Mouse (Mus musculus): Measurements from ENCODE around the gene Lrrc8c. TPM values are rescaled to one million over a fixed set of nuclear protein-coding genes. Genes with fewer than 3 reads are reported as not detected.

Gene Lrrc8c
- polyA plus RNA-seq, 1 experiment from 2014 or later, result 10.9 TPM

- H3K27me3 ChIP-seq (replicated peaks), result no peaks in the 10 kb centered on the region
- no peak overlapping the region for H3K4me3 ChIP-seq
- 78% methylated on average over 6 of the region's 6 CpGs for WGBS
- no peak overlapping the region for H3K27ac ChIP-seq
- ATAC-seq (ENCODE audit: low FRiP score, low read depth), result no peak
- H3K36me3 ChIP-seq, result no peaks in the 10 kb centered on the region
- H3K4me2 ChIP-seq (replicated peaks), result no peak overlapping the region
- no peak overlapping the region for H3K9ac ChIP-seq
- H3K4me1 ChIP-seq, result no peaks in the 10 kb centered on the region
- H3K9me3 ChIP-seq, result no peaks in the 10 kb centered on the region
Measured at GRCm38 (mm10) chr5:105587471-105587870, 68.3 kb downstream of the Lrrc8c start.

- Histone ChIP-seq H3K27ac (no peak overlapping the region), H3K4me2 (replicated peaks) (no peak overlapping the region), H3K9ac (no peak overlapping the region), H3K9me3 (no peaks in the 10 kb centered on the region), H3K36me3 (no peaks in the 10 kb centered on the region), H3K27me3 (replicated peaks) (no peaks in the 10 kb centered on the region), H3K4me1 (no peaks in the 10 kb centered on the region), H3K4me3 (no peak overlapping the region)
- ATAC-seq (ENCODE audit: low FRiP score, low read depth), result no peak
- WGBS, result 85% methylated on average over 4 of the region's 4 CpGs
Measured at GRCm38 (mm10) chr5:105588683-105589082, 69.5 kb downstream of the Lrrc8c start.

- Histone ChIP-seq H3K36me3 (no peaks in the 10 kb centered on the region), H3K27me3 (replicated peaks) (no peaks in the 10 kb centered on the region), H3K9ac (no peak overlapping the region), H3K4me1 (no peaks in the 10 kb centered on the region), H3K4me2 (replicated peaks) (no peak overlapping the region), H3K9me3 (no peaks in the 10 kb centered on the region), H3K4me3 (no peak overlapping the region), H3K27ac (no peak overlapping the region)
- no peak for ATAC-seq (ENCODE audit: low FRiP score, low read depth)
- WGBS, result 96% methylated on average over 3 of the region's 3 CpGs
Measured at GRCm38 (mm10) chr5:105589119-105589518, 69.9 kb downstream of the Lrrc8c start.

GRCm38 (mm10) chr5:105592396-105592795 is 73.2 kb downstream of the Lrrc8c start:
- Histone ChIP-seq H3K4me2 (replicated peaks) (no peak overlapping the region), H3K4me3 (no peak overlapping the region), H3K4me1 (no peaks in the 10 kb centered on the region), H3K27ac (no peak overlapping the region), H3K27me3 (replicated peaks) (no peaks in the 10 kb centered on the region), H3K9me3 (no peaks in the 10 kb centered on the region), H3K36me3 (no peaks in the 10 kb centered on the region), H3K9ac (no peak overlapping the region)
- ATAC-seq (ENCODE audit: low FRiP score, low read depth), result no peak
- WGBS, result 81% methylated on average over 4 of the region's 4 CpGs

- no peaks in the 10 kb centered on the region for H3K9me3 ChIP-seq
- no peak overlapping the region for H3K4me3 ChIP-seq
- ATAC-seq (ENCODE audit: low FRiP score, low read depth), result no peak
- no peak overlapping the region for H3K9ac ChIP-seq
- H3K27me3 ChIP-seq (replicated peaks), result no peaks in the 10 kb centered on the region
- H3K27ac ChIP-seq, result no peak overlapping the region
- H3K4me2 ChIP-seq (replicated peaks), result no peak overlapping the region
- no peaks in the 10 kb centered on the region for H3K36me3 ChIP-seq
- no peaks in the 10 kb centered on the region for H3K4me1 ChIP-seq
- WGBS, result 94% methylated on average over 9 of the region's 9 CpGs
Measured at GRCm38 (mm10) chr5:105593630-105594029, 74.4 kb downstream of the Lrrc8c start.

GRCm38 (mm10) chr5:105598866-105599265 is 79.7 kb downstream of the Lrrc8c start:
- WGBS, result 80% methylated on average over 9 of the region's 9 CpGs
- no peaks in the 10 kb centered on the region for H3K36me3 ChIP-seq
- no peak overlapping the region for H3K4me3 ChIP-seq
- H3K4me2 ChIP-seq (replicated peaks), result no peak overlapping the region
- ATAC-seq (ENCODE audit: low FRiP score, low read depth), result no peak
- H3K27ac ChIP-seq, result no peak overlapping the region
- no peak overlapping the region for H3K9ac ChIP-seq
- H3K9me3 ChIP-seq, result no peaks in the 10 kb centered on the region
- H3K4me1 ChIP-seq, result no peaks in the 10 kb centered on the region
- H3K27me3 ChIP-seq (replicated peaks), result no peaks in the 10 kb centered on the region

- Histone ChIP-seq H3K9me3 (no peaks in the 10 kb centered on the region), H3K4me2 (replicated peaks) (no peak overlapping the region), H3K36me3 (no peaks in the 10 kb centered on the region), H3K4me3 (no peak overlapping the region), H3K4me1 (no peaks in the 10 kb centered on the region), H3K27ac (no peak overlapping the region), H3K9ac (no peak overlapping the region), H3K27me3 (replicated peaks) (no peaks in the 10 kb centered on the region)
- WGBS, result 63% methylated on average over 4 of the region's 4 CpGs
- ATAC-seq (ENCODE audit: low FRiP score, low read depth), result no peak
Measured at GRCm38 (mm10) chr5:105599315-105599714, 80.1 kb downstream of the Lrrc8c start.

GRCm38 (mm10) chr5:105600998-105601397 is 81.8 kb downstream of the Lrrc8c start:
- no peak for ATAC-seq (ENCODE audit: low FRiP score, low read depth)
- Histone ChIP-seq H3K27ac (no peak overlapping the region), H3K36me3 (no peaks in the 10 kb centered on the region), H3K4me1 (no peaks in the 10 kb centered on the region), H3K27me3 (replicated peaks) (no peaks in the 10 kb centered on the region), H3K4me2 (replicated peaks) (no peak overlapping the region), H3K9me3 (no peaks in the 10 kb centered on the region), H3K4me3 (no peak overlapping the region), H3K9ac (no peak overlapping the region)
- WGBS, result 84% methylated on average over 4 of the region's 5 CpGs

- H3K9me3 ChIP-seq, result no peaks in the 10 kb centered on the region
- H3K4me2 ChIP-seq (replicated peaks), result no peak overlapping the region
- 81% methylated on average over 9 of the region's 9 CpGs for WGBS
- H3K27me3 ChIP-seq (replicated peaks), result no peaks in the 10 kb centered on the region
- H3K4me3 ChIP-seq, result no peak overlapping the region
- ATAC-seq (ENCODE audit: low FRiP score, low read depth), result no peak
- H3K4me1 ChIP-seq, result no peaks in the 10 kb centered on the region
- H3K27ac ChIP-seq, result no peak overlapping the region
- H3K9ac ChIP-seq, result no peak overlapping the region
- H3K36me3 ChIP-seq, result peaks cover 11% of the 10 kb centered on the region
Measured at GRCm38 (mm10) chr5:105602585-105602984, 83.4 kb downstream of the Lrrc8c start.

GRCm38 (mm10) chr5:105605736-105606135 is 86.5 kb downstream of the Lrrc8c start:
- ATAC-seq (ENCODE audit: low FRiP score, low read depth), result no peak
- Histone ChIP-seq H3K27me3 (replicated peaks) (no peaks in the 10 kb centered on the region), H3K9me3 (no peaks in the 10 kb centered on the region), H3K9ac (no peak overlapping the region), H3K27ac (no peak overlapping the region), H3K4me3 (no peak overlapping the region), H3K4me2 (replicated peaks) (no peak overlapping the region), H3K36me3 (peaks cover 18% of the 10 kb centered on the region), H3K4me1 (no peaks in the 10 kb centered on the region)
- WGBS, result 81% methylated on average over 9 of the region's 9 CpGs

- WGBS, result 74% methylated on average over 12 of the region's 12 CpGs
- H3K4me1 ChIP-seq, result no peaks in the 10 kb centered on the region
- H3K4me2 ChIP-seq (replicated peaks), result no peak overlapping the region
- no peak overlapping the region for H3K9ac ChIP-seq
- H3K36me3 ChIP-seq, result peaks cover 18% of the 10 kb centered on the region
- H3K27me3 ChIP-seq (replicated peaks), result no peaks in the 10 kb centered on the region
- peak; percentile 56 for ATAC-seq (ENCODE audit: low FRiP score, low read depth)
- no peaks in the 10 kb centered on the region for H3K9me3 ChIP-seq
- H3K27ac ChIP-seq, result no peak overlapping the region
- no peak overlapping the region for H3K4me3 ChIP-seq
Measured at GRCm38 (mm10) chr5:105609683-105610082, 90.5 kb downstream of the Lrrc8c start.

- Histone ChIP-seq H3K9me3 (no peaks in the 10 kb centered on the region), H3K9ac (no peak overlapping the region), H3K36me3 (peaks cover 3% of the 10 kb centered on the region), H3K4me2 (replicated peaks) (no peak overlapping the region), H3K27ac (no peak overlapping the region), H3K4me1 (no peaks in the 10 kb centered on the region), H3K27me3 (replicated peaks) (no peaks in the 10 kb centered on the region), H3K4me3 (no peak overlapping the region)
- ATAC-seq (ENCODE audit: low FRiP score, low read depth), result no peak
- WGBS, result 84% methylated on average over 9 of the region's 9 CpGs
Measured at GRCm38 (mm10) chr5:105613002-105613401, 93.8 kb downstream of the Lrrc8c start.

- H3K4me3 ChIP-seq, result no peak overlapping the region
- no peak for ATAC-seq (ENCODE audit: low FRiP score, low read depth)
- WGBS, result 57% methylated on average over 5 of the region's 5 CpGs
- no peaks in the 10 kb centered on the region for H3K4me1 ChIP-seq
- no peak overlapping the region for H3K4me2 ChIP-seq (replicated peaks)
- no peak overlapping the region for H3K27ac ChIP-seq
- H3K36me3 ChIP-seq, result no peaks in the 10 kb centered on the region; the same call in 1 of the 2 replicates
- H3K9me3 ChIP-seq, result no peaks in the 10 kb centered on the region
- no peaks in the 10 kb centered on the region for H3K27me3 ChIP-seq (replicated peaks)
- H3K9ac ChIP-seq, result no peak overlapping the region
Measured at GRCm38 (mm10) chr5:105614000-105614399, 94.8 kb downstream of the Lrrc8c start.
